Mouse (Mus musculus): ENCODE measurements at regions not wholly inside any gene's neighbourhood (a gene's known extent, or its start where the extent isn't known, plus 50 kb on each side); places are given as distances from the start of the nearest gene placed in this dataset.

DNA sequence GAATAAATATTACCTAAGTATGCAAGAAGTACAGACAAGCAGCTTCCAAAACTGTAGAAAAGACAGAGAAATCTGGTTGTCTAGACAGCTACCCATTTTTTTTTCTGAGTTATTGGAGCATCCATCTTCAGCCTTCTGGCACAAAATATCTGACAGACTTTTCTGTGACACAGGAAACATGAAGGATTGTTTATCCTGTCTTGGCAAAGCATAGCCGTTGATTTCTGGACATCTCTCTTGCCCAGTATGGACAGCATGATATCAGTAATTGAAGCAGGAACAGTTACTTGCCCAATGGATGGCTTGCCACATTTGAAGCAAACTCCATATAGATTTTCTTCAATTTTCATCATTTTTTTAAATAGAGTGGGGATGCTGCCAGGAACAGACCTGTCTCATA lies 96.1 kb upstream of the Naaladl2 start:
- DNase-seq: peak; percentile 19 to 35

DNA sequence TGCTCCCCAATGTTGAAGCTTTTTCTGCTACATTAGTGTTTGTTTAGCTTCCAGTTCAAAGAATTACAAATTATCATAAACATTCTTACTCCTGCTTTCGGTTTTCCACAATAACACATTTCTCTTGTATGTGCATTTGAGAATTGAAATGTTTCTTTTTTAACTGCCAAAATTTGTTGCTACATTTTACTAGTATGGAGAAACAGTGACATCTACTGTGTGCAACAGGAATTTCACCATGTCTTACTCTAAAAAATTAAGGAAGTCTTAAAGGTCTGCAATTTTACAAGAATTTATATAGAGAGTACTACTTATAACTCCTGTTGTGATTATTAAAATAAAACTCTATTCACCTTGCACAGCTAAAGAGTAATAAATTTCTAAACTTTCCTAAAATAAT lies 76.5 kb upstream of the Naaladl2 start:
- DNase-seq: no peak

DNA sequence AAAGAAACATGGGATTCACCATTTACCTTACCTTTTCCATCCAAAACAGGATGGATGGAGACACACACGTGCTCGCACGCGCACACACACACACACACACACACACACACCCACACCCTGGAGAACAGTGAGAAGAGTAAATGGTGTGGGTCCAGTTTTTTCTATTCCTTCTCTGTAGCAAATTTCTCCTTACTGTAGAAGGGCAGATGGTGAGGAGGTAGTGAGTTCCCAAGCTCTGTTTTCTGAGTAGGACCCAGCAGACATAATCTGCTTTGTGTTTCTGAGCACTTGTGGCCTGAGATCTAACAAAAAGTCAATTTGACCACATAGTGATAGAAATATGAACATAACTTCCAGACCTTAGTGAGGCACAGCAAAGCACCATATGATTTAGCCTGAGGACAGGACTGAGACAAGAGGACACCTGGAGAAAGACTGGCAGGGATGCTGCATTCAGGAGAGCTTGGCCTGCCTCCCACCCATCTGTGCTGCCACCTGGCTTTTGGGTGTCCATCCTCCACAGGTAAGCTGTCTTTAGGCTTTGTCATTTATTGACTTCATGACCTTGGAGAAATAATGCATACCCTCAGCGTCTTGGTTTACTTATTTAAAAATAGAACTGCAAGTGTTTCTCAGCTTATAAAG lies 64.1 kb upstream of the Naaladl2 start:
- DNase-seq: peak; percentile 99

All from cerebellum, postnatal 25 days (tissue).